Mouse (Mus musculus): ENCODE measurements around the gene Mylpf. TPM values are rescaled to one million over a fixed set of nuclear protein-coding genes. Genes with fewer than 3 reads are reported as not detected.

The Mylpf gene
- total and polyA plus RNA-seq, 2 experiments, result 0.71 to 8.6 TPM

GRCm38 (mm10) chr7:127194011-127194632, 14.6 kb upstream of the Mylpf start:
- H3K27ac ChIP-seq (replicated peaks; ENCODE audit: insufficient read depth, low read depth, low read length), result no peak overlapping the region
- peaks cover 2% of the 10 kb centered on the region; the same call in 1 of the 2 replicates for H3K79me2 ChIP-seq (ENCODE audit: control insufficient read depth, insufficient read depth, low read length)
- no peak overlapping the region for H3K4me3 ChIP-seq (ENCODE audit: insufficient read depth, low read depth, low read length)
- DNase-seq (ENCODE audit: extremely low read depth, low read depth, low spot score), result no peak
- WGBS, result 95% methylated on average over 17 of the region's 17 CpGs
- peaks cover 7% of the 10 kb centered on the region for H3K4me1 ChIP-seq (ENCODE audit: control insufficient read depth, insufficient read depth, low read length)
- H3K36me3 ChIP-seq (ENCODE audit: control insufficient read depth, insufficient read depth, low read length), result peaks cover 7% of the 10 kb centered on the region
- H3K27me3 ChIP-seq (ENCODE audit: control insufficient read depth, insufficient read depth, low read length), result no peaks in the 10 kb centered on the region
- no peak for TF ChIP-seq POLR2A (IDR thresholded peaks at IDR 0.05; ENCODE audit: extremely low read depth, insufficient read depth, low read length)
- no peak for TF ChIP-seq CTCF (IDR thresholded peaks at IDR 0.05; ENCODE audit: low read depth, low read length)
- H3K9ac ChIP-seq (ENCODE audit: low read depth, low read length), result no peak overlapping the region

- no peak for DNase-seq (ENCODE audit: extremely low read depth, low read depth, low spot score)
- H3K9ac ChIP-seq (ENCODE audit: low read depth, low read length), result no peak overlapping the region
- H3K27ac ChIP-seq (replicated peaks; ENCODE audit: insufficient read depth, low read depth, low read length), result no peak overlapping the region
- 76% methylated on average over 7 of the region's 7 CpGs for WGBS
- H3K79me2 ChIP-seq (ENCODE audit: control insufficient read depth, insufficient read depth, low read length), result peaks cover 2% of the 10 kb centered on the region; the same call in 1 of the 2 replicates
- no peaks in the 10 kb centered on the region for H3K27me3 ChIP-seq (ENCODE audit: control insufficient read depth, insufficient read depth, low read length)
- H3K36me3 ChIP-seq (ENCODE audit: control insufficient read depth, insufficient read depth, low read length), result peaks cover 9% of the 10 kb centered on the region
- TF ChIP-seq CTCF (IDR thresholded peaks at IDR 0.05; ENCODE audit: low read depth, low read length), result no peak
- TF ChIP-seq POLR2A (IDR thresholded peaks at IDR 0.05; ENCODE audit: extremely low read depth, insufficient read depth, low read length), result no peak
- no peak overlapping the region for H3K4me3 ChIP-seq (ENCODE audit: insufficient read depth, low read depth, low read length)
- peaks cover 7% of the 10 kb centered on the region for H3K4me1 ChIP-seq (ENCODE audit: control insufficient read depth, insufficient read depth, low read length)
Measured at GRCm38 (mm10) chr7:127194633-127195029, 14.1 kb upstream of the Mylpf start.

DNA sequence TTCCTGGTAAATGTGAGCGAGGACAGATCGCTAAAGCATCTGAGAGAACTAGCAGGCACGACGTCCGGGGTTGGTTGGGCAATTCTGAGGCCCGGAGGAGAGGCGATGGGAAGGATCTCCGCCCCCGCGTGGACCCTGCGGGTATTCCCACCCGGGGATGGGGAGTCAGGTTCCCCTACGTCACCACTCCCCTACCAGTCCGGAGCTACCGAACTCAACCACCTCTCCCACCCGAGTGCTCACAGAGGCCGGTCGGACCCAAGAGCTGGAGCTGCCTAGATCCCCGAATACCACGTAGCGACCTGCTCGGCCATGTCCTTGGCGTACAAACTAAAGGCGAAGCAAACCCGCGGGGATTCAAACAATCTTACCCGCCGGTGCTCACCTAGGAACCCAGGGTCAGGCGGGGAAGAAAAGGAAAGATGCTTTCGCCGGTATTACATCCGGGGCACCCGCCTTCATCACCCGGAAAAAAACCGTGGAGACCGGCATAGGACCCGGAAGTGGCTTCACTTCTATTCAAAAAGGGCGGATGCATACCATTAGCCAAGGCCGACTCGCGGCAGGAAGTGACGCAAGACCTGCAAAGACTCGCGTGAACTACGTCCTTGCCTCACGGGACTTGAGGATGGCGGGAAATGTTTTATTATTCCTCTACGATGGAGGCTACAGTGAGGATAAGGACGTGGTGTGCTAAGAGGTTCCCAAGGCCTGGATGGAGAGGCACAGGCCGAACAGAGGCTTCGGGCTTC, 13.0 kb upstream of the Mylpf start, which contains the start of gene Cd2bp2:
Gene Cd2bp2, minus strand, starts transcription at position 507 of the 752 bp plus-strand sequence.
- peaks cover 7% of the 10 kb centered on the region for H3K4me1 ChIP-seq (ENCODE audit: control insufficient read depth, insufficient read depth, low read length)
- under 1% methylated on average over 51 of the region's 51 CpGs for WGBS
- peaks cover 9% of the 10 kb centered on the region for H3K36me3 ChIP-seq (ENCODE audit: control insufficient read depth, insufficient read depth, low read length)
- peaks cover 2% of the 10 kb centered on the region; the same call in 1 of the 2 replicates for H3K79me2 ChIP-seq (ENCODE audit: control insufficient read depth, insufficient read depth, low read length)
- peak; percentile 93 for DNase-seq (ENCODE audit: extremely low read depth, low read depth, low spot score)
- peak within 1 kb of the TSS; percentile 34 for H3K27ac ChIP-seq (replicated peaks; ENCODE audit: insufficient read depth, low read depth, low read length)
- TF ChIP-seq POLR2A (IDR thresholded peaks at IDR 0.05; ENCODE audit: extremely low read depth, insufficient read depth, low read length), result 0 out of 2 replicates have a peak, but pooled peaks have one; percentile 16
- TF ChIP-seq CTCF (IDR thresholded peaks at IDR 0.05; ENCODE audit: low read depth, low read length), result no peak
- peak within 1 kb of the TSS; percentile 88 for H3K4me3 ChIP-seq (ENCODE audit: insufficient read depth, low read depth, low read length)
- no peaks in the 10 kb centered on the region for H3K27me3 ChIP-seq (ENCODE audit: control insufficient read depth, insufficient read depth, low read length)
- H3K9ac ChIP-seq (ENCODE audit: low read depth, low read length), result peak within 1 kb of the TSS; percentile 65

- peaks cover 7% of the 10 kb centered on the region for H3K4me1 ChIP-seq (ENCODE audit: control insufficient read depth, insufficient read depth, low read length)
- no peak overlapping the region for H3K4me3 ChIP-seq (ENCODE audit: insufficient read depth, low read depth, low read length)
- no peak overlapping the region for H3K9ac ChIP-seq (ENCODE audit: low read depth, low read length)
- no peaks in the 10 kb centered on the region for H3K27me3 ChIP-seq (ENCODE audit: control insufficient read depth, insufficient read depth, low read length)
- 43% methylated on average over 11 of the region's 11 CpGs for WGBS
- no peak for DNase-seq (ENCODE audit: extremely low read depth, low read depth, low spot score)
- H3K27ac ChIP-seq (replicated peaks; ENCODE audit: insufficient read depth, low read depth, low read length), result no peak overlapping the region
- H3K79me2 ChIP-seq (ENCODE audit: control insufficient read depth, insufficient read depth, low read length), result peaks cover 2% of the 10 kb centered on the region; the same call in 1 of the 2 replicates
- TF ChIP-seq POLR2A (IDR thresholded peaks at IDR 0.05; ENCODE audit: extremely low read depth, insufficient read depth, low read length) (no peak), CTCF (IDR thresholded peaks at IDR 0.05; ENCODE audit: low read depth, low read length) (no peak)
- H3K36me3 ChIP-seq (ENCODE audit: control insufficient read depth, insufficient read depth, low read length), result peaks cover 9% of the 10 kb centered on the region
Measured at GRCm38 (mm10) chr7:127196484-127196883, 12.2 kb upstream of the Mylpf start.

DNA sequence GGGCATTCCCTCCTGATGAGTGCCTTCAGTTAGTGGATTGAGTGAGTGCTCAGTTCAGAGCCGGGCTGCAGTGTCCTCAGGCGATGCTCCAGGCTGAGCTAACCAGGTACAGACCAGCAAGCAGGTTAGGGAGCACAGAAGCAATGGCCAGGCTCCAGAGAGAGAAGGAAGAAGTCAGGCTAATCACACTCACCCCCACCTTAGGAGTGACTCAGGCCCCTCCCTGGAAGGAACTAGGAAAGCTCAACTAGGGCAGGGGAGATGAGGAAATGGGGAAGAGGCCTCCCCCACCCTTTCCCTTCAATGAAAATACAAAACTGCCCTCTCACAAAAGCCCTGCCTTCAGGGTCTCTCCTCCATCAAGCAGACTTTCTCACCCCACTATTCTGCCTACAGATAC, 2.1 kb upstream of the Mylpf start:
- no peak for TF ChIP-seq POLR2A (IDR thresholded peaks at IDR 0.05; ENCODE audit: extremely low read depth, insufficient read depth, low read length)
- TF ChIP-seq CTCF (IDR thresholded peaks at IDR 0.05; ENCODE audit: low read depth, low read length), result no peak
- 60% methylated on average over 2 of the region's 2 CpGs for WGBS
- peaks cover 7% of the 10 kb centered on the region for H3K36me3 ChIP-seq (ENCODE audit: control insufficient read depth, insufficient read depth, low read length)
- peaks cover 7% of the 10 kb centered on the region for H3K4me1 ChIP-seq (ENCODE audit: control insufficient read depth, insufficient read depth, low read length)
- H3K9ac ChIP-seq (ENCODE audit: low read depth, low read length), result peak overlapping the region; percentile 58
- H3K4me3 ChIP-seq (ENCODE audit: insufficient read depth, low read depth, low read length), result 0 out of 2 replicates have a peak overlapping the region, but pooled peaks have one; percentile 17
- H3K79me2 ChIP-seq (ENCODE audit: control insufficient read depth, insufficient read depth, low read length), result peaks cover 11% of the 10 kb centered on the region
- no peak for DNase-seq (ENCODE audit: extremely low read depth, low read depth, low spot score)
- H3K27me3 ChIP-seq (ENCODE audit: control insufficient read depth, insufficient read depth, low read length), result no peaks in the 10 kb centered on the region
- no peak overlapping the region for H3K27ac ChIP-seq (replicated peaks; ENCODE audit: insufficient read depth, low read depth, low read length)
